Mouse (Mus musculus) MEL (cell line): ENCODE data around the gene Prps2. TPM values are rescaled to one million over a fixed set of nuclear protein-coding genes. Genes with fewer than 3 reads are reported as not detected.
"Not testable (repeated sequence)": the region's sequence is repeated elsewhere in the genome, so short reads cannot be mapped to it uniquely, and the experiment has no call there.

ENCODE experiments used
- DNase-seq: peaks from one replicate; pipeline ENCODE4 v3.0.0; 2011; ENCODE audit warnings: low read depth, low spot score
- H3K27ac ChIP-seq: 2 replicates; pipeline ENCODE4 v1.5.1; 2012; ENCODE audit warnings: low read depth, mild to moderate bottlenecking, control low read depth, low read length, moderate library complexity; ENCODE audit not compliant: control insufficient read depth
- H3K27me3 ChIP-seq, 2 experiments: fragments of 150-350 bp in 1 of 2; sonication (generic) in 1 of 2; 2 replicates each; pipeline ENCODE4 v1.6.1; 2012; ENCODE audit warnings: low read length in 2 of 2, mild to moderate bottlenecking in 2 of 2, improper control_type of control experiment in 1 of 2, moderate library complexity in 1 of 2; ENCODE audit not compliant: insufficient read depth in 2 of 2, control insufficient read depth in 1 of 2
- H3K36me3 ChIP-seq, 2 experiments: 2 replicates each; pipeline ENCODE4 v1.6.1; 2012 to 2014; ENCODE audit warnings: low read length in 2 of 2, improper control_type of control experiment in 1 of 2, inconsistent platforms in 1 of 2, mild to moderate bottlenecking in 1 of 2; ENCODE audit not compliant: insufficient read depth in 2 of 2, control insufficient read depth in 1 of 2
- H3K4me1 ChIP-seq, 2 experiments: fragments of 150-350 bp in 1 of 2; sonication (generic) in 1 of 2; 2 replicates each; pipeline ENCODE4 v1.6.1; 2012; ENCODE audit warnings: low read length in 2 of 2, improper control_type of control experiment in 1 of 2, mild to moderate bottlenecking in 1 of 2; ENCODE audit not compliant: insufficient read depth in 2 of 2, control insufficient read depth in 1 of 2
- H3K4me3 ChIP-seq, 2 experiments: fragments of 150-350 bp in 1 of 2; sonication (generic) in 1 of 2; 2 replicates each; pipeline ENCODE4 v1.5.1; 2012; ENCODE audit warnings: low read depth in 2 of 2, low read length in 2 of 2, mild to moderate bottlenecking in 2 of 2, moderate library complexity in 2 of 2, control low read depth in 1 of 2, improper control_type of control experiment in 1 of 2; ENCODE audit not compliant: control insufficient read depth in 1 of 2, insufficient read depth in 1 of 2
- H3K79me2 ChIP-seq: 2 replicates; pipeline ENCODE4 v1.6.1; 2012; ENCODE audit warnings: mild to moderate bottlenecking, low read length, moderate library complexity; ENCODE audit not compliant: control insufficient read depth, poor library complexity, insufficient read depth
- H3K9ac ChIP-seq: 2 replicates; pipeline ENCODE4 v1.6.1; 2012; ENCODE audit warnings: low read depth, mild to moderate bottlenecking, control low read depth, low read length, moderate library complexity; ENCODE audit not compliant: control insufficient read depth, poor library complexity, severe bottlenecking
- H3K9me3 ChIP-seq: fragments of 150-350 bp; sonication (generic); replicated peaks from 2 replicates; pipeline ENCODE4 v1.6.1; 2012; ENCODE audit warnings: mild to moderate bottlenecking, low read length, improper control_type of control experiment, moderate library complexity; ENCODE audit not compliant: insufficient read depth
- CHD1 ChIP-seq: IDR thresholded peaks from 2 replicates; pipeline ENCODE4 v1.6.1; 2012; ENCODE audit warnings: low read depth, mild to moderate bottlenecking, inconsistent platforms, low read length, improper control_type of control experiment
- CHD2 ChIP-seq: IDR thresholded peaks from 2 replicates; pipeline ENCODE4 v1.6.1; 2011; ENCODE audit warnings: low read length, improper control_type of control experiment
- ETS1 ChIP-seq: IDR thresholded peaks from 2 replicates; pipeline ENCODE4 v1.6.1; 2012; ENCODE audit warnings: low read depth, mild to moderate bottlenecking, inconsistent platforms, low read length, improper control_type of control experiment, moderate library complexity
- GATA1 ChIP-seq: IDR thresholded peaks from 2 replicates; pipeline ENCODE4 v1.6.1; 2011; ENCODE audit warnings: low read depth, low read length, improper control_type of control experiment
- HCFC1 ChIP-seq: IDR thresholded peaks from 2 replicates; pipeline ENCODE4 v1.6.1; 2012; ENCODE audit warnings: low read depth, mild to moderate bottlenecking, inconsistent platforms, low read length, improper control_type of control experiment, moderate library complexity
- KAT2A ChIP-seq: conservative IDR thresholded peaks from 2 replicates; pipeline ENCODE4 v1.6.1; 2012; ENCODE audit warnings: low read depth, low read length, improper control_type of control experiment, inconsistent platforms
- MAFK ChIP-seq: IDR thresholded peaks from 2 replicates; pipeline ENCODE4 v1.6.1; 2011; ENCODE audit warnings: low read depth, mild to moderate bottlenecking, low read length, improper control_type of control experiment, borderline replicate concordance
- MAZ ChIP-seq: IDR thresholded peaks from 2 replicates; pipeline ENCODE4 v1.6.1; 2012; ENCODE audit warnings: low read depth, mild to moderate bottlenecking, inconsistent platforms, low read length, improper control_type of control experiment
- MEF2A ChIP-seq: IDR thresholded peaks from 2 replicates; pipeline ENCODE4 v1.6.1; 2014; ENCODE audit warnings: low read depth, mild to moderate bottlenecking, inconsistent platforms, low read length, improper control_type of control experiment; ENCODE audit not compliant: poor library complexity, insufficient replicate concordance, severe bottlenecking; ENCODE audit errors: extremely low read depth
- MYB ChIP-seq: IDR thresholded peaks from 2 replicates; pipeline ENCODE4 v1.6.1; 2011; ENCODE audit warnings: mild to moderate bottlenecking, low read depth, low read length, improper control_type of control experiment
- NRF1 ChIP-seq: IDR thresholded peaks from 2 replicates; pipeline ENCODE4 v1.6.1; 2014; ENCODE audit warnings: low read depth, mild to moderate bottlenecking, inconsistent platforms, low read length, improper control_type of control experiment, moderate library complexity; ENCODE audit not compliant: poor library complexity, insufficient read depth, severe bottlenecking
- POLR2A ChIP-seq, 2 experiments: IDR thresholded peaks; 2 replicates each; pipeline ENCODE4 v1.6.1; 2011 to 2012; ENCODE audit warnings: low read length in 2 of 2, mild to moderate bottlenecking in 2 of 2, control low read depth in 1 of 2, improper control_type of control experiment in 1 of 2, low read depth in 1 of 2, moderate library complexity in 1 of 2; ENCODE audit not compliant: control insufficient read depth in 1 of 2, insufficient read depth in 1 of 2, poor library complexity in 1 of 2
- POLR2AphosphoS5 ChIP-seq: IDR thresholded peaks from 2 replicates; pipeline ENCODE4 v1.6.1; 2012; ENCODE audit warnings: low read depth, borderline replicate concordance, mild to moderate bottlenecking, inconsistent platforms, low read length, moderate library complexity, mixed read lengths
- RAD21 ChIP-seq: IDR thresholded peaks from 2 replicates; pipeline ENCODE4 v1.6.1; 2011; ENCODE audit warnings: mild to moderate bottlenecking, low read depth, low read length, improper control_type of control experiment
- TCF12 ChIP-seq: IDR thresholded peaks from 2 replicates; pipeline ENCODE4 v1.6.1; 2014; ENCODE audit warnings: low read depth, mild to moderate bottlenecking, inconsistent platforms, low read length, improper control_type of control experiment, moderate library complexity
- UBTF ChIP-seq: IDR thresholded peaks from 2 replicates; pipeline ENCODE4 v1.6.1; 2012; ENCODE audit warnings: low read depth, mild to moderate bottlenecking, inconsistent platforms, low read length, improper control_type of control experiment, moderate library complexity, borderline replicate concordance; ENCODE audit not compliant: insufficient read depth
- ZC3H11A ChIP-seq: IDR thresholded peaks from 2 replicates; pipeline ENCODE4 v1.6.1; 2012; ENCODE audit warnings: low read depth, mild to moderate bottlenecking, inconsistent platforms, low read length, improper control_type of control experiment
- ZMIZ1 ChIP-seq: IDR thresholded peaks from 2 replicates; pipeline ENCODE4 v1.6.1; 2012; ENCODE audit warnings: low read depth, mild to moderate bottlenecking, inconsistent platforms, low read length, improper control_type of control experiment, moderate library complexity
- ZNF384 ChIP-seq: IDR thresholded peaks from 2 replicates; pipeline ENCODE4 v1.6.1; 2012; ENCODE audit warnings: low read depth, mild to moderate bottlenecking, inconsistent platforms, low read length, improper control_type of control experiment
- polyA plus RNA-seq, 2 experiments: library from polyadenylated mRNA; stranded (reverse) in 1 of 2; unstranded in 1 of 2; fragments of >175 nt in 1 of 2; fragments of >200 nt in 1 of 2; gene quantifications; 2 replicates each; pipeline versions ENCODE4 v1.2.1 to v1.2.4; 2012; ENCODE audit warnings: low replicate concordance in 2 of 2, low read depth in 1 of 2; ENCODE audit not compliant: insufficient read length in 2 of 2, insufficient read depth in 1 of 2, missing spikeins in 1 of 2
- total RNA-seq: library from RNA; depleted of rRNA; stranded (reverse); fragments of 300-350 nt; gene quantifications from 2 replicates; pipeline ENCODE4 v1.2.3, GENCODE M21; 2012

Prps2 gene
- total and polyA plus RNA-seq, 3 experiments = not detected

GRCm38 (mm10) chrX:167380073-167380472, 2.5 kb downstream of the Prps2 start:
- DNase-seq = no peak
- no peaks in the 10 kb centered on the region for H3K79me2 ChIP-seq

GRCm38 (mm10) chrX:167361231-167361630, 21.3 kb downstream of the Prps2 start:
- H3K9me3 ChIP-seq, H3K27me3 ChIP-seq, H3K36me3 ChIP-seq, H3K9ac ChIP-seq, H3K4me3 ChIP-seq, H3K27ac ChIP-seq, H3K4me1 ChIP-seq, H3K79me2 ChIP-seq, DNase-seq: not testable (repeated sequence)

More at GRCm38 (mm10) chrX:167380073-167380472, 2.5 kb downstream of the Prps2 start:
- no peaks in the 10 kb centered on the region for H3K36me3 ChIP-seq
- H3K27ac ChIP-seq = no peak overlapping the region
- H3K27me3 ChIP-seq = no peaks in the 10 kb centered on the region
- TF ChIP-seq HCFC1 (no peak), CHD2 (no peak), KAT2A (no peak), MEF2A (no peak), CHD1 (no peak), ZNF384 (no peak), TCF12 (no peak), MAZ (no peak), MAFK (no peak), RAD21 (no peak), ZMIZ1 (no peak), ZC3H11A (no peak), ETS1 (no peak), POLR2A (IDR thresholded peaks at IDR 0.05; ENCODE audit: control insufficient read depth in 1 of 2, insufficient read depth in 1 of 2, low read depth in 1 of 2, low read length in 2 of 2, poor library complexity in 1 of 2) (no peak), POLR2AphosphoS5 (no peak), UBTF (no peak), MYB (no peak), GATA1 (no peak), NRF1 (no peak)
- no peak overlapping the region for H3K4me3 ChIP-seq
- no peaks in the 10 kb centered on the region for H3K4me1 ChIP-seq
- no peaks in the 10 kb centered on the region for H3K9me3 ChIP-seq
- no peak overlapping the region for H3K9ac ChIP-seq
